Mouse (Mus musculus): ENCODE data around the gene Igsf21. TPM values are rescaled to one million over a fixed set of nuclear protein-coding genes. Genes with fewer than 3 reads are reported as not detected.

Gene Igsf21
- polyA plus RNA-seq (2014; fragmentation: Nextera tagmentation; extraction: Ambion mirVana): 0.07 TPM in 1 of 2 replicates, not detected in the other

DNA sequence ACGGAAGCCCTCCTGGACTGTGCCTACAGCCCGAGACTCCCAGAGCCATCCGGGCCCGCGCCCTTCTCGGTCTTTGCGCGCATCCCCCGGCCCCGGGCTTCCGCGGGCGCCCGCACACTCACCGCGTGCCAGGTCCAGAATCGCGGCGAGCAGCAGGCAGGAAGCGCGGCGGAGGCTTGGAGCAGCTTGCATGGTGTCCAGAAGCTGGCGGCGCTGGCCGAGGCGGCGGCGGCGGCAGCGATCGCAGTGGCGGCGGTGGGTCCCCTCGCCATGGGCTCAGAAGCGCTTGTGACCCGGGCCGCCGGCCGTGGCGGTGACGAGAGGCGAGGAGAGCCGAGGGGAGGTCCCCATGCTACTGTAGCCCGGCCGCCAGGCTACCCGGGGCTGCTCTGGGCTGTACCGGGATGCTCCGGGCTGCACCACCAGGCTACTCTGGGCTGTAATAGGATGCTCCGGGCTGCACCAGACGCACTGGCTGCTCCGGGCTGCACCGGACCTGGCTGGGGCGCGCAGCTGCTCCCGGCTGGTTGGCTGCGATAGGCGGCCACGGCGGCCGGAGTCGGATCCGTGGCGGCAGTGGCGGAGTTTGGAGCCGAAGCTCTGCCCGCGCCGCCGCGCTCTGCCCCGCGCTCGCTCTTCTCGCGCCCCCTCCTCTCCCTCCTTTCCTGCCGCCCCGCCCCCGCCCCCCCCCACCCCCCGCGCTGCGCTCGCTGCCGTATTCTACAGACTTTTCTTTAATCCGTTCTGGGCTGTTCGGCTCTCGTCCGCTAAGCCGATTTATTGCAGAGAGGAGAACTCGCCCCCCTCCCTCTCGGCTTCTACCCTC lies at the start of gene Igsf21:
Gene Igsf21, minus strand, starts transcription at position 605 of the 826 bp plus-strand sequence.
- H3K36me3 ChIP-seq (ENCODE audit: control insufficient read depth, insufficient read depth, low read length): no peaks in the 10 kb centered on the region
- no peaks in the 10 kb centered on the region for H3K9me3 ChIP-seq (ENCODE audit: control insufficient read depth, low read length)
- peak within 1 kb of the TSS; percentile 15; the same call in 1 of the 2 replicates for H3K4me3 ChIP-seq (ENCODE audit: low read depth, low read length)
- WGBS: under 1% methylated on average over 78 of the region's 90 CpGs
- DNase-seq (ENCODE audit: low spot score) (peak; percentile 62), ATAC-seq (ENCODE audit: insufficient number of reproducible peaks, low FRiP score, low TSS enrichment, low read depth) (0 out of 2 replicates have a peak, but pooled peaks have one; percentile 35)
- no peak within 1 kb of the TSS for H3K27ac ChIP-seq (replicated peaks; ENCODE audit: low read depth, low read length)
- H3K4me1 ChIP-seq (ENCODE audit: control insufficient read depth, insufficient read depth, low read length): peaks cover 6% of the 10 kb centered on the region; the same call in 1 of the 2 replicates
- peak within 1 kb of the TSS; percentile 50 for H3K4me2 ChIP-seq (ENCODE audit: low read depth, severe bottlenecking)
- H3K9ac ChIP-seq (ENCODE audit: low read length): no peak within 1 kb of the TSS
- peaks cover 79% of the 10 kb centered on the region for H3K27me3 ChIP-seq (ENCODE audit: control insufficient read depth, insufficient read depth, low read length)

DNA sequence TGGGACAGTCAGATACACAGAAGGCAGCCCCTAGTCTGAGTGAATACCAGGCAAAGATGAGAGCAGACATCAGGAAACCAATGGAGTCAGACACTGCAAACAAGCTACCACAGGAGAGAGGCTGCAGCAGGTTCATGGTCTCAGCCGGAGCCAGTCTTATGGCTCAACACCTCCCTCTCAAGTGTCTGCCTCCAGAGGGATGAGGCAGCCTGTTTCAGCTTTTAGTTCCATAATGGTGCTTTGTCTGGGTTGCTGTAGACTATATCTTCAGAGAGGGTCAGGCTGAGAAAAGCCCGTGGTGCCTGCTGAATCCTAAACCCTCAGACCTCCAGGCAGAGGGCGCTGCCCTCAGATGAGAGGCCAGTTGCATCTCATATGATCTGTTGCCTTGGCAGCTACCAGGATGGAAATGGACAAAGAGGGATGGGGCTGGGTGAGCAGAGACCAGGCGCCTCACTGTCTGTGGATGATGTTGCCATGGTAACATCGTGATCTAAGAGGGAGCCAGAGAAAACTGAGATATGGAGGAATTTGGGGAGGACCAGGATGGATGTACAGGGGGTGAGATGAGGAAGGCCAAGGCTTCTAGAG lies 39.2 kb upstream of the Igsf21 start:
- 83% methylated on average over 5 of the region's 5 CpGs for WGBS
- Histone ChIP-seq H3K36me3 (ENCODE audit: control insufficient read depth, insufficient read depth, low read length) (no peaks in the 10 kb centered on the region), H3K9me3 (ENCODE audit: control insufficient read depth, low read length) (no peaks in the 10 kb centered on the region; the same call in 1 of the 2 replicates), H3K4me2 (ENCODE audit: low read depth, severe bottlenecking) (no peak overlapping the region), H3K27me3 (ENCODE audit: control insufficient read depth, insufficient read depth, low read length) (no peaks in the 10 kb centered on the region), H3K4me3 (ENCODE audit: low read depth, low read length) (no peak overlapping the region), H3K9ac (ENCODE audit: low read length) (no peak overlapping the region), H3K27ac (replicated peaks; ENCODE audit: low read depth, low read length) (no peak overlapping the region), H3K4me1 (ENCODE audit: control insufficient read depth, insufficient read depth, low read length) (no peaks in the 10 kb centered on the region)
- no peak for DNase-seq (ENCODE audit: low spot score)
- no peak for ATAC-seq (ENCODE audit: insufficient number of reproducible peaks, low FRiP score, low TSS enrichment, low read depth)

DNA sequence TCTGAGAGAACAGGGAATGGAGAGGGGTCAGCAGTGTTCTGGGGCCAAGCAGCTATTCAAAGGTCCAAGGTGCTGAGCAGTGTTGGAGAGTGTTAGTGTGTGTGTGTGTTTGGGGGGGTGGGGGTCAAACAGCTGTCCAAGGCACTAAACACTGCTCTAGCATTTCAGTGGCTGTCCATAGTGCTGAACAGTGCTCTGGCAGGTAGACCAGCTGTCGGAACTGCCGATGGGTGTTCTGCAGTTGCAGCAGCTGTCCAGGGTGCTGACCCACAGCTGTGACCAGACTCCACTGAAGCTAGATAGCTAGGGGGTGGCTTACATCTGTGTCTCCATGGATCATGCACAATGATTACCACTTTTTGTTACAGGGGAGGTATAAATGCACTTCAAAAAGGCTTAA lies 36.8 kb upstream of the Igsf21 start:
- Histone ChIP-seq H3K36me3 (ENCODE audit: control insufficient read depth, insufficient read depth, low read length) (no peaks in the 10 kb centered on the region), H3K27ac (replicated peaks; ENCODE audit: low read depth, low read length) (no peak overlapping the region), H3K4me1 (ENCODE audit: control insufficient read depth, insufficient read depth, low read length) (no peaks in the 10 kb centered on the region), H3K4me2 (ENCODE audit: low read depth, severe bottlenecking) (no peak overlapping the region), H3K4me3 (ENCODE audit: low read depth, low read length) (no peak overlapping the region), H3K9ac (ENCODE audit: low read length) (no peak overlapping the region), H3K9me3 (ENCODE audit: control insufficient read depth, low read length) (no peaks in the 10 kb centered on the region; the same call in 1 of the 2 replicates), H3K27me3 (ENCODE audit: control insufficient read depth, insufficient read depth, low read length) (no peaks in the 10 kb centered on the region)
- 7% methylated on average over 2 of the region's 2 CpGs for WGBS
- ATAC-seq (ENCODE audit: insufficient number of reproducible peaks, low FRiP score, low TSS enrichment, low read depth): no peak
- peak; percentile 88 for DNase-seq (ENCODE audit: low spot score)

DNA sequence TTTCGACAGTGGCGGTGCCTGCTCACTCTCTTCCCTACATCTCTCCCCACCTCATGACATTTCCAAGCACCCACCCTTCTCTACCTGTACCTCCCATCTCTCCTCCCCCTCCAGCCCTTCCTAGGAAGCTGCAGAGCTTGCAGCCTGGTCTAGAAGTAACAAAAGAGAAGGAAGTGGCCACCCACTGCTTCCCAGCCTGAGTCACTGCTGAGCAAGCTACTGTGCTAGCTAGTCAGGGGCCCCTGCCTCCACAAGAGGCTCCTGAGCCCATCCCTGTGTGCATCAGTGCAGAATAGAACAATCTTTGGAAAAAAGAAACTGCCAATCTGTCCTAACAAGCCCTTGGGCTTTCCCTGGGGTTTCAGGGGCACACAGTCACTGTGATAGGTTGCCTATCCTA lies 31.7 kb upstream of the Igsf21 start:
- Histone ChIP-seq H3K4me3 (ENCODE audit: low read depth, low read length) (no peak overlapping the region), H3K9ac (ENCODE audit: low read length) (no peak overlapping the region), H3K9me3 (ENCODE audit: control insufficient read depth, low read length) (no peaks in the 10 kb centered on the region; the same call in 1 of the 2 replicates), H3K27me3 (ENCODE audit: control insufficient read depth, insufficient read depth, low read length) (no peaks in the 10 kb centered on the region), H3K27ac (replicated peaks; ENCODE audit: low read depth, low read length) (no peak overlapping the region), H3K4me2 (ENCODE audit: low read depth, severe bottlenecking) (no peak overlapping the region), H3K36me3 (ENCODE audit: control insufficient read depth, insufficient read depth, low read length) (no peaks in the 10 kb centered on the region), H3K4me1 (ENCODE audit: control insufficient read depth, insufficient read depth, low read length) (no peaks in the 10 kb centered on the region)
- DNase-seq (ENCODE audit: low spot score) (no peak), ATAC-seq (ENCODE audit: insufficient number of reproducible peaks, low FRiP score, low TSS enrichment, low read depth) (no peak)
- 88% methylated on average over 2 of the region's 2 CpGs for WGBS

DNA sequence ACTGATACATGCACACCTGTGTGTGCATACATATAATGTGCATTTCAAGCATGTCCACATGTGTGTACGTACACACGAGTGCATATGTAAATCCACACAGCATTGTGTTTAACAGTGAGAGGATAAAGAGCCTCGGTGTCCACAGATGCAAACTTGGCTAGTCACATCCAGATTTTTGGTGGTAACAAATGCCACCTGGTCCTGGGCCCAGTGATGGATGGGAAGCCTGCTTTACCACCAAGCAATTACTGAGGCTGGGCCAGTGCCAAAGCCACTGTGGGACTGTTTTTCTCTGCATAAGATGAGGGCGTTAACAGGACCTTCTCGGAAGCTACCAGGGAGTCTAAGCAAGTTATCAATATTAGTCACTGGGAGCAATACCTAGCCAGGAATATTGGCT lies 25.3 kb upstream of the Igsf21 start:
- DNase-seq (ENCODE audit: low spot score): no peak
- no peak overlapping the region for H3K9ac ChIP-seq (ENCODE audit: low read length)
- 90% methylated on average over 5 of the region's 5 CpGs for WGBS
- no peak overlapping the region for H3K4me3 ChIP-seq (ENCODE audit: low read depth, low read length)
- H3K4me2 ChIP-seq (ENCODE audit: low read depth, severe bottlenecking): no peak overlapping the region
- H3K27me3 ChIP-seq (ENCODE audit: control insufficient read depth, insufficient read depth, low read length): no peaks in the 10 kb centered on the region
- ATAC-seq (ENCODE audit: insufficient number of reproducible peaks, low FRiP score, low TSS enrichment, low read depth): no peak
- H3K4me1 ChIP-seq (ENCODE audit: control insufficient read depth, insufficient read depth, low read length): no peaks in the 10 kb centered on the region
- no peaks in the 10 kb centered on the region for H3K9me3 ChIP-seq (ENCODE audit: control insufficient read depth, low read length)
- no peaks in the 10 kb centered on the region for H3K36me3 ChIP-seq (ENCODE audit: control insufficient read depth, insufficient read depth, low read length)
- no peak overlapping the region for H3K27ac ChIP-seq (replicated peaks; ENCODE audit: low read depth, low read length)

- DNase-seq (ENCODE audit: low spot score) (no peak), ATAC-seq (ENCODE audit: insufficient number of reproducible peaks, low FRiP score, low TSS enrichment, low read depth) (no peak)
- Histone ChIP-seq H3K9me3 (ENCODE audit: control insufficient read depth, low read length) (no peaks in the 10 kb centered on the region), H3K36me3 (ENCODE audit: control insufficient read depth, insufficient read depth, low read length) (no peaks in the 10 kb centered on the region), H3K4me3 (ENCODE audit: low read depth, low read length) (no peak overlapping the region), H3K4me1 (ENCODE audit: control insufficient read depth, insufficient read depth, low read length) (no peaks in the 10 kb centered on the region), H3K27ac (replicated peaks; ENCODE audit: low read depth, low read length) (no peak overlapping the region), H3K9ac (ENCODE audit: low read length) (no peak overlapping the region), H3K27me3 (ENCODE audit: control insufficient read depth, insufficient read depth, low read length) (no peaks in the 10 kb centered on the region), H3K4me2 (ENCODE audit: low read depth, severe bottlenecking) (no peak overlapping the region)
- 75% methylated on average over 7 of the region's 7 CpGs for WGBS
Observed at GRCm38 (mm10) chr4:140270451-140270850, 23.9 kb upstream of the Igsf21 start.

GRCm38 (mm10) chr4:140269184-140269840 lies 22.7 kb upstream of the Igsf21 start:
- Histone ChIP-seq H3K27me3 (ENCODE audit: control insufficient read depth, insufficient read depth, low read length) (no peaks in the 10 kb centered on the region), H3K9ac (ENCODE audit: low read length) (no peak overlapping the region), H3K27ac (replicated peaks; ENCODE audit: low read depth, low read length) (no peak overlapping the region), H3K4me3 (ENCODE audit: low read depth, low read length) (no peak overlapping the region), H3K4me2 (ENCODE audit: low read depth, severe bottlenecking) (no peak overlapping the region), H3K9me3 (ENCODE audit: control insufficient read depth, low read length) (no peaks in the 10 kb centered on the region), H3K4me1 (ENCODE audit: control insufficient read depth, insufficient read depth, low read length) (no peaks in the 10 kb centered on the region), H3K36me3 (ENCODE audit: control insufficient read depth, insufficient read depth, low read length) (no peaks in the 10 kb centered on the region)
- ATAC-seq (ENCODE audit: insufficient number of reproducible peaks, low FRiP score, low TSS enrichment, low read depth): no peak
- DNase-seq (ENCODE audit: low spot score): no peak
- WGBS: 88% methylated on average over 15 of the region's 15 CpGs

GRCm38 (mm10) chr4:140267835-140268234 lies 21.3 kb upstream of the Igsf21 start:
- Histone ChIP-seq H3K27me3 (ENCODE audit: control insufficient read depth, insufficient read depth, low read length) (no peaks in the 10 kb centered on the region), H3K9me3 (ENCODE audit: control insufficient read depth, low read length) (no peaks in the 10 kb centered on the region), H3K9ac (ENCODE audit: low read length) (no peak overlapping the region), H3K36me3 (ENCODE audit: control insufficient read depth, insufficient read depth, low read length) (no peaks in the 10 kb centered on the region), H3K4me1 (ENCODE audit: control insufficient read depth, insufficient read depth, low read length) (no peaks in the 10 kb centered on the region), H3K4me2 (ENCODE audit: low read depth, severe bottlenecking) (no peak overlapping the region), H3K4me3 (ENCODE audit: low read depth, low read length) (no peak overlapping the region), H3K27ac (replicated peaks; ENCODE audit: low read depth, low read length) (no peak overlapping the region)
- WGBS: 71% methylated on average over 9 of the region's 9 CpGs
- ATAC-seq (ENCODE audit: insufficient number of reproducible peaks, low FRiP score, low TSS enrichment, low read depth): no peak
- no peak for DNase-seq (ENCODE audit: low spot score)

Data from limb, embryonic 11.5 days (tissue).